Mouse (Mus musculus): Measurements from ENCODE around the gene Arih1.

Arih1 gene

DNA sequence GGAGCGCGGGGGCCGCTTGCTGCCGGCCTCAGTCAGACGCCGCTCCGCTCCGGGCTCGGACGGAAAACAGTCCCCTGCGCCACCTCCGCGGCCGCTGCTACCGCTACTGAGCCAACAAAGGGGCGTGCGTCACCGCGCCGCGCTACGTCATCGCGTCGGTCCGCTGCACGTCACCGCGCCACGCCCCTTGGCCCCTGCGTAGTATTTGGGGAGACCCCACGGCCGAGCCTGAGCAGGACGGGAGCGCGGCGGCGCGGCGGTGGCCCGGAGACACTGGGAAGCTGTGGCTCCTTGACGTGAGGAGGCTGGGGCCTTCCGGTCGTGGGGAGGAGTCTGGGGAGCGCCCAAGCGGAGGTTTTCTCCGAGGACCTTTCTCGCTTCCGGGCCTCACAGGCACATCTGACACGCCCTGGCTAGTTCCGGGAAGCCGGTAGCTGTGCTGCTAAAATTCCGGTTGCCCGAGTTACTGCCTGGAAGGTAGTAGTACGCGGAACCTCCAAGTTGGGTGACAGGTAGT is at the start of gene Arih1:
Gene Arih1, minus strand, starts transcription at position 70 of the 517 bp plus-strand sequence.
- DNase-seq = peak; percentile 99

DNA sequence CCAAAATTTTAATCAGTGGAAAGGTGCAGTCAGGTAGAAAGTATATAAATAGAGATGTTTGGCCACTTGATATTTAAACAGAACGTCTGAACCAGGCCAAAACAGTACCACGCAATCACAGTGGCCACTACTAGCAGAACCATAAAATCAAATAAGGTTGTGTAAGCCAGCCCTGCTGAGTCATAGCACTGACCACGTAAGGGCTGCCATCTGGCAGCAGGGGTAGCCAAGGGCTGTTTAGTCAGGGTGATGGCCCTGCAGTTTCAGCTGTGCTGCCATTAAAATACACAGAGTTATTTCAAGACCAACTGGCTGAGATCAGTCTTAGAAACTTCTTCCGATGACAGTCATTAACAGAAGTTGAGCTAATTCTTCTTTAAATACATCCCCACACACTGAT is 47.5 kb upstream of the Arih1 start:
- DNase-seq = no peak

GRCm38 (mm10) chr9:59533422-59533821 is 47.0 kb upstream of the Arih1 start:
- no peak for DNase-seq

DNA sequence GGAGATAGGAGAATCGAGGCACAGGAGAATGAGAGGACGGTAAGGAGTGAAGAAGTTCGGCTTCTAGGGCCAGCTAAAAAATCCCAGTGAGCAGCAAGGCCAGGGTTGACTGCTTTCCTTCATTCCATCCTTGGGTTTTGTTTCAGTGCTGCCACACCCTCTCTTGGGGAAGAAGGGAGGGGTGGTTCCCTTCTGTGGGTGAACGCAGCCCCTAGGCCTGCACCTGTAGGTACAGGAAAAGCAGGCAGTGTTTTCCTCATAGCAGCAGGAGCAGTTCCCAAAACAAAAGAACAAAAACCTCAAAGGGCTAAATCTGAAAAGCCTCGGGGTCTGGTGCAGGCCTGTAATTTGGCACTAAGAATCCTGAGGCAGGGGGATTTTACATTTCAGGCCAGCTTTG is 45.2 kb upstream of the Arih1 start:
- DNase-seq = peak in 1 of 2 experiments; percentile 29

DNA sequence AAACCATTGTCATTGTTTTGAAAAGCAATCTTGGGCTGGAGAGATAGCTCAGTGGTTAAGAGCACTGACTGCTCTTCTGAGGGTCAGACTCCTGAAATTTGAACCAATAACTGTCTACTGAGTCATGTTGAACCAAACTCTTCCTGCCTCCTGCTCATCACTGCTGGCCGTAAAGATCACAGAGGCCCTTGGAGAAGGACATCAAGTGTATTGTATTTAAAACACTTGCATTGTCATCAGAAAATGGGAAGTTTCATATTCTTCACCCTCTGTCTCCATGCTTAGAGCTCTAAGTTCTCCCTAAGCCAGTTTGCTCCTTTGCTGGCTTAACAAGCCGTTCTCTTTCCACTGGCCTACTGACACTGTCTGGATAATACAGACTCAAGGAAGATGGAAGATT is 41.9 kb upstream of the Arih1 start:
- no peak for DNase-seq

DNA sequence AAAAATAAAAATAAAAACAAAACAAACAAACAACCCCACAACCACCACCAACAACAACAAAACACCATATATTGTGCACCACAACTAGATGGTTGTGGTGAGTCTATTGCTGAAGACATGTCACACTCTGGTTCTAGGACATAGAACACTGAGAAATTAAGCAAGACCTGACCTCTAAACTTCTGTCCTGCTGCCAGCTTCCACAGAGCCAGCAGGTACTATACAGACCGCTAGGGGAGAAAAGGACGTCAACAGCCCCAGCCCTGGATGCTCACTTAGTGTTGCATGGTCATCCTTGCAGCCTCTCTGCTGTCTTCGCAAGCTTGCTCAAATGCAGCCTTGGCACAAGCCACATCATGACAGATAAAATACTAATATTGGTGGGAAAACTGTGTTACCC is 41.2 kb upstream of the Arih1 start:
- no peak for DNase-seq

DNA sequence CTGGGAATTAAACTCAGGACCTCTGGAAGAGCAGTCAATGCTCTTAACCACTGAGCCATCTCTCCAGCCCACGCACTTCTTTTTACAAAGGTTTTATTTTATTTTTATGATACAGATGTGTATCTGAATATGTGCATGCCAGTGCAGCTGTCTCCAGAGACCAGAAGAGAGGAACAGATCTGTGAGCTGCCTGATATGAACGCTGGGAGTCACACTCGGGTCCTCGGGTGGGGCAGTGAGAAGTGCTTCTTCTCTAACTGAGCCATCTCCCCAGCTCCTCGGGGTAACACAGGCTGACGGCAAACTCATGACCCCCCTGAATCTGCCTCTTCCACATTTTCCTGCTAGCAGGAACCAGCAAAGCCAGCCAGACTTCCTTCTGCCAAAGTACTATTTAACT is 40.3 kb upstream of the Arih1 start:
- DNase-seq = no peak

- DNase-seq = no peak
These were observed 36.5 kb upstream of the Arih1 start for GRCm38 (mm10) chr9:59522906-59523305.

- DNase-seq = no peak
These were observed 33.0 kb upstream of the Arih1 start for GRCm38 (mm10) chr9:59519396-59519795.

DNA sequence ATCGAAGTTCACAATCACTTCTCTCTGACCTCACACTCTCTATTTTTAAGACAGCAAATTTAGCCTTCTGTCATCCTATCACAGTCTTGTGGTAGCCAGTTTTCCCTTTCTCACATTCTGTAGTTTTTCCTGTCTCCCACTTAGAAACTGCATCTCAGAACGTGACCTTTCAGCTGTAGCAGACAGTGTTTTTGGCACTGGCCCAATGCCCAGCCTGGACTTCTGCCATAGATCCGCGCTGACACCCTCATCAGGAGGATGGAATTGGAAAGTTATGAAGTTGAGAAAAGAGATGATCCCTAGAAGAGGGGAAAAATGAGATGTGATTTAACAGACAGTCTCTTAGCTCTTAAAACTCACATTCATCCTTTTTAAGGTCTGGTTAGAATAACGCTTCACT is 32.6 kb upstream of the Arih1 start:
- no peak for DNase-seq

GRCm38 (mm10) chr9:59517127-59517526 is 30.7 kb upstream of the Arih1 start:
- no peak for DNase-seq

- DNase-seq = no peak
These were observed 28.7 kb upstream of the Arih1 start for GRCm38 (mm10) chr9:59515069-59515468.

DNA sequence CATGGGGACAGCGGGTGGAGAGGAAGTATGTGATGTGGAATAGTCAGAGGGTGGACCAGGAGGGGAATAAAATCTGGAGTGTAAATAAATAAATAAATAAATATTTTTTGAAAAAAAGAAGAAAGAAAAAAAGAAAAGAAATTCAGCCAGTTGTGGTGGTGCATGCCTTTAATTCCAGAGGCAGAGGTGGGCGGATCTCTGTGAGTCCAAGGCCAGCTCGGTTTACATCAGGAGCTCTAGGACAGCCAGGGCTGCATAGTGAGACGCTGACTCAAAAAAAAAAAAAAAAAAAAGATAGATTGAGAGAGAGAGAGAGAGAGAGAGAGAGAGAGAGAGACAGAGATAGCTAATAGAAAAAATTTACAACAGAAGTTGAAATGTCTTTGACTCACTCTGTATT is 26.0 kb upstream of the Arih1 start:
- no peak for DNase-seq

DNA sequence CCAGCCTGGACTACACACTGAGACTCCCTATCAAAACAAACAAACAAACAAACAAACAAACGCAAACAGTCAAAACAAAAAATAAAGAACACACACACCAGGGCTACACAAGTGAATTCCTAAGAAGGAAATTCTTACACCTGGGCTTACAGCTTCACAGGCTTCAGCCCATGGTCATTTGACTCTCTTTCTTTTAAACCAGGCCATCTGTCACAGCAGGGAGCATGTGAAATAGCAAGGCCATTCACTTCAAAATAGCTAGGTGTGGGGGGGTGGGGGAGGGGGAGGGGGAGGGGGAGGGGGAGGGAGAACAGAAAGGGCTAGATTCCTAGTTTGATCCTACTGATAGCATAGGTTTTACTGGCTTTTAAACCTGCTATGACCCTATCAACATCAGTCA is 21.7 kb upstream of the Arih1 start:
- no peak for DNase-seq

DNA sequence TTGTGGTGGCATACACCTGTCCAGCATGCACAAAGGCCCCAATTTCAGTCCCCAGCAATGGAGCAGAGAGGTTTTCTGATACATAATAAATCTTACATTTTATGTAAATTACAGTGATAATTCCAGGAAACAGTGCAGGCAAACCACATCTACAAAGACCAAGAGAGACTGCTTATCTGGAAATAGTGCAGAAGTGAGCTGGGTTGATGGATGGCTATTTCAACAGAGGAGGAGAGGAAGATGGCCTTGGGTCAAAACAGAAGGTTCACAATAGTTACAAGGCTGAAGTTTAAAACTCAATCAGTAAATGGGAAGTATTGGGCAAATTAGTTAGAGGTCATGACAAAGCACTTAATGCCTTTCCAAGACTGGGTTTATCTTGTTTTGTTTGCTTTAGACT is 913 bp upstream of the Arih1 start:
- no peak for DNase-seq

DNA sequence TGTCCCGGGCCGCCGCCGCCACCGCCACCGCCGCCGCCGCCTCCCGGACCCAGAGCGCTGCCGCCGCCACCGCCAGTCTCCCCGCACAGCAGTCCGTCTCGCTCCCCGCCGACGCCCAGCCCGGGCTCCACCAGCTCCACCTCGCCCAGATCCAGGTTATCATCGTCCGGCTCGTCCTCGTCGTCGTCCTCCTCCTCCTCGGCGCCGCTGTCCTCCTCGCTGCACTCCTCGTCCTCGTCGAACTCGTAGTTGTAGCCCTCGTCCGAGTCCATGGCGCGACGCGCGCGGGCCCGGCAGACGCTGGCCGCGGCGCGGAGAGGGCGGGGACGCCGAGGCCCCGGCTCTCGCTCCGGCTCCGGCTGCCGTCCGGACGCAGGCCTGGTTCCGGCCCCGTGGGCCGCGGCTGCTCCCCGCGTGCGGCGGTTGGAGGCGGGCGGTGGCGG is 321 bp downstream of the Arih1 start:
- DNase-seq = no peak

GRCm38 (mm10) chr9:59485511-59486075 is 825 bp downstream of the Arih1 start:
- peak; percentile 54 to 69 for DNase-seq

GRCm38 (mm10) chr9:59484760-59485159 is 1.7 kb downstream of the Arih1 start:
- no peak for DNase-seq

- peak; percentile 48 to 52 for DNase-seq
These were observed 4.0 kb downstream of the Arih1 start for GRCm38 (mm10) chr9:59482419-59482818.

- no peak for DNase-seq
These were observed 9.8 kb downstream of the Arih1 start for GRCm38 (mm10) chr9:59476617-59477016.

DNA sequence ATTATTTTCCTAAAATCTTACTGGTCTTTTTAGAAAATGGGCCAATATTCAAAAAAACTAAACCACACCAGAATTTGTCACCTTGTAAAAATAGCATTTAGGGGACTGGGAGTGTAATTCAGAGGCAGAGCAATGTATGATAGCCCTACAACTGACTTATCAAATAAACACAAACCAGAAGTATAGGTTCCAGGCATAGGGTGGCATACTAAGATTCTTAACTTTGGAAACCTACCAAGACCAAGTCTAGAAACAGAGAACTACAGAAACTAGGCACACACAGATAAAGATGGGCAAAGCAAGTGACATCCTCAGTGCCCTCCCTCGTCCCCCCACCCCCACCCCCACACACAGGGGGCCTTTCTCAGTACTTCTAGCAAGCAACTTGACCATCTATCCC is 11.6 kb downstream of the Arih1 start:
- no peak for DNase-seq

GRCm38 (mm10) chr9:59473171-59473570 is 13.2 kb downstream of the Arih1 start:
- no peak for DNase-seq

DNA sequence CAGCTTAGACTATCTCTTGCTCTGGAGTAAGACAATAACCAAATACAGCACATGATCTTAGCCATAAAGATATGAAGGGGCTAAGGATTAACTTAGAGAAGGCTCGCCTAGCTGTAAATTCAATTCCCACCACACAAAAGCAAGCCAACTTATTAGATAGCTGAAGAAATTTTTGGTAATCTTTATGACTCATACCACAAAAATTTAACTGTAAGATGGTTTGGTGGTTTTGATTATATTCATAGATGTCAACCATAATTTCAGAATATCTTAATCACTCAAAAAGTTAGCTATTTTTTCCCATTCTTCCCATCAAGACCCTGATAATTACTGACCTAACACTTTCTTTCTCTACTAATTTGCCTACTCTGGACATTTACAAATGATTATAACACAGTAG is 17.0 kb downstream of the Arih1 start:
- DNase-seq = no peak

- no peak for DNase-seq
These were observed 22.1 kb downstream of the Arih1 start for GRCm38 (mm10) chr9:59464293-59464692.

DNA sequence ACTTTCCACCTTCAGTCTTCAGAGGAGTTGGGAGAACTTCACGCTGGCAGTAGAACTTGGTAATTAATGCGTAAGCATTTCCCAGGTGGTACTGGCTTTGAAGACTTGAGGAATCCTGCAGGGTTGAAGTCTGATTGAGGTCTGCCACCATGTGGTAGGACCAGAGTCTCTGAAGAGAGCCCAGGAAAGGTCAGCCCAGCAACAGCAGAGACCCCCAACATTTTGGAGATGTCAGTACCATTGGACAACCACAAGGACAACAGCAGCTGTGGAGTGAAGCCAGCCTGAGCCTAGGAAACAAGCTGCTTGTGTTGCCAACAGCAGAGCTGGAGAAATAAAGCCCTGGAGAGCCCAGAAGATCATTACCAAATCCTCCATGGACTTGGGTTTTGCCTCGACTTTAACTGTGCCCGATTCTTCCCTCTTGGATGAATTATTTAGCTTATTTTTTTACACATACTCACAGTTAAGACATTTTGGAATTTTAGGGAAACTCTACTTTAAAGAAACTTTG is 27.4 kb downstream of the Arih1 start:
- DNase-seq = no peak
